Mouse (Mus musculus): ENCODE measurements at regions not wholly inside any gene's neighbourhood (a gene's known extent, or its start where the extent isn't known, plus 50 kb on each side); places are given as distances from the start of the nearest gene placed in this dataset.

DNA sequence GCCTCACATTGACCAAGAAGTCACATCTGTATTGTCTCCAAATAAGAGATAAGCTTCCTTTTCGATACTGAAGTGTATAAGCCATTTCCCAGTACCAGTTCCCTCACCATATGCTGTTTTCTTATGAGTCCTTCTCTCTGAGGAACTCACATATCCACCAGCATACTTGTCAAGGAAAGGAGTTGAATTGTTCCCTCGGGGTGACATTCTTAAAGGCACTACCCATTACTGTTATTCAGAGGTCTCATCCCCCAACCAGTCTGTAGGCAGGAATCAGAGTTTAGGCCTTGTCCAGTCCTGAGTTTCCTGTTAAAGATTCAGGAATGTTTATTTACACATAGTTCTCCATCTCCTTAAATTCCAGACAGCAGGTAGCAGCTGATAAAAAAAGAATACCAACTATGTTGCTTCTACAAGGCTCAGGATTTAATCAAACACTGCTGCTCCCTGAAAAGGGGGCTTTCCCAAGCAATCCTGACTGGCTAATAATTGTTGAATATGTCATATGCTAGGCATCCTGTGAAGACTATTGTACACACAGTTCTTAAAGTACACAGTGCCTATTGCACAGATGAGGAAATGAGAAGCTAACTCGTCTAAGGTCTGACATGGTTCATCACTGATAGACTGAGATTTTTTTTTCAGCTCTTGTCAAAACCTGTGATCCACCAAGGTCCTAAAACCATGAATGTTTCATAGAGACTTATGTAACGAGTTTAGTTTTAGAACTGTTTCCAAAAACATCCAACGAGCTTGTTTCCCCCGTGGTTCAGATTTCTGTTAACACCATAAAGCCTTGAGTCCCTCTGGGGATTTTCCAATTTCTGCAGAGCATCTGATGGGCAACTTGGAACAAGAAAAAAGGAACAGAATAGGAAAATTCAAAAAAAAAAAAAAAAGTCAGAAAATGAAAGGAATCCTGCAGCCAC, 52.5 kb upstream of the Tfpi start:
- no peak for TF ChIP-seq CTCF (IDR thresholded peaks at IDR 0.05; ENCODE audit: insufficient read depth, low read length)
- no peak for TF ChIP-seq POLR2A (IDR thresholded peaks at IDR 0.05; ENCODE audit: borderline replicate concordance, extremely low read depth, low read depth, low read length)
